Mouse (Mus musculus): ENCODE measurements at regions not wholly inside any gene's neighbourhood (a gene's known extent, or its start where the extent isn't known, plus 50 kb on each side); places are given as distances from the start of the nearest gene placed in this dataset.

DNA sequence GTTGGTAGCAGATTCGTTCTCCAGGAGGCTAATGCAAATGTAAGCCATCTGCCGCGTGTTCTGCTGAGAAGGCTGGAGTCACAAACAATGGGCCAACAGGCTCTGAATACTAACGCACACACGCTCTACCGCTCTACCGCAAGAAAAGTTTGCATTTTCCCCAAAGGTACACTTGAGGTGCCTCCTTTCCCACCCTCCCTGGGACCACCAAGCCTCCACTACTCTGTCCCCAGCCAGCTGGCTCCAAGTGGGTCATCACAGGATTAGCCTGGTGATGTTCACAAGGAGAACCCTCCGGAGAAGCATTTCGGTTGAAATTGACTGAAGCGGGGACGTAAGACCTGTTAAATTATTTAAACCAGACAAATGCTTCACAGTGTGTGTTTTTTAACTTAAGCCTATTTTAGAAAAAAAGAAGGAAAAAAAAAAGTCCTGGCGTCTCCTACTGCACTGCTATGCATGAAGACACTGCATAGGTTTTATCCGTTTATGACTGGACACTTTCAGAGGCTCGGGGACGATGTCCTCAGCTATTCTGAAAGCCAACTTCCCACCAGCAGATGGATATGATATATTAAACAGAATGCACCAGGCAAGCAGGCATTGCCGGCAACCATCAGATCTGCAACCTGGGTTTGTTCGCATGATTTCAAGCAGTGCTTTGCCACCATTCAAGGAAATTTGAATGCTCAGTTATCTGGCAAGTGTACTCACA lies 187.8 kb downstream of the Rwdd3 start:
- no peak for TF ChIP-seq POLR2A (IDR thresholded peaks at IDR 0.05; ENCODE audit: insufficient read depth, low read length)
- TF ChIP-seq CTCF (IDR thresholded peaks at IDR 0.05; ENCODE audit: low read depth, low read length) = no peak
- no peak for TF ChIP-seq EP300 (IDR thresholded peaks at IDR 0.05; ENCODE audit: insufficient read depth, low read depth, low read length)

All from ES-Bruce4 (cell line).